Comparison of ENCODE assay signal across 9 mouse cellular contexts in genomic region chr10:20135350-20136058, GRCm38 (mm10). TPM values are rescaled to one million over a fixed set of nuclear protein-coding genes. Genes with fewer than 3 reads are reported as not detected.
DNase-seq lines count a peak whose midpoint lies in the region; ATAC-seq lines count a peak whose summit lies in the region.
"Had no signal": no experiment of that assay in that cellular context is flagged by ENCODE, and none has a peak within 500 bp of the region (broad histone marks: within the 10 kb centered on the region; RNA-seq: fewer than 3 reads in every experiment).

No protein-coding gene starts in this region.

- H3K4me1 ChIP-seq in megakaryocyte, embryonic 14.5 days = peaks cover 86% of the 10 kb centered on the region

- H3K4me3 ChIP-seq in megakaryocyte, embryonic 14.5 days (replicated peaks) = peak overlapping the region; percentile 90

- no peak for ATAC-seq in megakaryocyte, adult 5-6 weeks (ENCODE audit: poor library complexity, severe bottlenecking)
- ATAC-seq in common myeloid progenitor, adult 5-6 weeks (replicated peaks; ENCODE audit: low read depth, poor library complexity, severe bottlenecking) = peak; percentile 89
- ATAC-seq in frontal cortex, adult (ENCODE audit: low TSS enrichment) = no peak
- ATAC-seq: Patski had no signal

- peaks cover 58% of the 10 kb centered on the region for H3K36me3 ChIP-seq in megakaryocyte, embryonic 14.5 days (replicated peaks; ENCODE audit: low read length)

- DNase-seq in heart, postnatal 10 days = peak; percentile 45 to 55
- DNase-seq in lung, postnatal 14 days = peak; percentile 36
- no peak for DNase-seq in spleen, postnatal 36 days (ENCODE audit: low spot score in 2 of 2)
- DNase-seq: gastrocnemius, postnatal 10 days had no signal

- H3K27me3 ChIP-seq in megakaryocyte, embryonic 14.5 days (replicated peaks) = no peaks in the 10 kb centered on the region
- H3K27me3 ChIP-seq: Patski had no signal

- no peaks in the 10 kb centered on the region for H3K9me3 ChIP-seq in megakaryocyte, embryonic 14.5 days

- intact Hi-C loops in heart, postnatal 10 days (cut with DNase I) = no loop called here

RNA-seq across cellular contexts. Expression of gene Map7, which starts 12.8 kb away (rescaled TPM):
- 5.3 and 6.5 TPM in 2 replicates for polyA plus RNA-seq in megakaryocyte, embryonic 14.5 days (2012; ENCODE audit: insufficient read depth, low replicate concordance)
- total RNA-seq in megakaryocyte, adult 5-6 weeks (2015) = 2.3 and 2.7 TPM in 2 replicates
- 3.1 and 3.8 TPM in 2 replicates for total RNA-seq in megakaryocyte, adult 5-6 weeks (2017)
- 47.9 and 49.1 TPM in 2 replicates for total RNA-seq in common myeloid progenitor, adult 5-6 weeks (2017)
- 10 to 100 TPM; 13.6 to 15.8 TPM for total RNA-seq in heart, postnatal 10 days (2021)

Comparison
In these comparisons a context has a peak if more than half of its experiments do, and no peak if none do; other contexts are left out.
1. DNase-seq: peak in heart, postnatal 10 days (2 of 2) and lung, postnatal 14 days (single experiment); none in spleen, postnatal 36 days (0 of 2).